Mouse (Mus musculus): Measurements from ENCODE around the gene Clpb.

DNA sequence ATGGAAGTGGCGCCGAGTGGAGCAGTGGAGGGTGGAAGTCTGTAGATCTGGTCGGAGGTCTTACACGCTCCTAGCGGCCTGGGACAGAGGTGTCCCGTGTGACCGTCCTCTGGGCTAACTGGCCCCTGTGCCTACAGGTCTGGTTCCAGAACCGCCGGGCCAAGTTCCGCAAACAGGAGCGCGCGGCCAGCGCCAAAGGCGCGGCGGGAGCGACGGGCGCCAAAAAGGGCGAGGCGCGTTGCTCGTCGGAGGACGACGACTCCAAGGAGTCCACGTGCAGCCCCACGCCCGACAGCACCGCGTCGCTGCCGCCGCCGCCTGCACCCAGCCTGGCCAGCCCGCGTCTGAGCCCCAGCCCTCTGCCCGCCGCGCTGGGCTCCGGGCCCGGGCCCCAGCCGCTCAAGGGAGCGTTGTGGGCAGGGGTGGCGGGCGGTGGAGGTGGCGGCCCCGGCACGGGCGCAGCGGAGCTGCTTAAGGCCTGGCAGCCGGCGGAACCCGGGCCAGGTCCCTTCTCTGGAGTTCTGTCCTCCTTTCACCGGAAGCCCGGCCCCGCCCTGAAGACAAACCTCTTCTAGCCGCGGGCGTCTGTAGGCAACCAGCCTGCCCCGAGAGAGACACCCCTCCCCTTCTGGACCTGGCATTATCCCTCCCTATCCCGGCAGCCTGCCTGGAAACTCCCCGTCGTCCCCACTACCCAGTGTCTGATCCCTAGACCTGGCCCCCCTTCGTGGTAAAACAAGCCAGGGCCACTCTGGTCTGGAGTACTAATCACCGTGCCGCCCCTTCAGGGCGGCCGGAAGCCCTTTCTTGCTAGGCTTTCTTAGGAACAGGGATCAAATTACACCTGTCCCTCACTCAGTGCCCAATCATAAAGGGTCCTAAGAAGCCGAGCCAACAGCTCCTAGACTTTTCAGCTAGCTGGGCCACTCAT lies 158.4 kb downstream of the Clpb start:
- TF ChIP-seq POLR2A (IDR thresholded peaks at IDR 0.05; ENCODE audit: low read depth, low read length) (no peak), CTCF (IDR thresholded peaks at IDR 0.05; ENCODE audit: extremely low read depth, insufficient read length, insufficient replicate concordance, low read depth, low read length) (no peak)
